Mouse (Mus musculus): ENCODE measurements at regions not wholly inside any gene's neighbourhood (a gene's known extent, or its start where the extent isn't known, plus 50 kb on each side); places are given as distances from the start of the nearest gene placed in this dataset.

- H3K4me3 ChIP-seq (replicated peaks; ENCODE audit: low read depth, low read length), result no peak overlapping the region
- no peaks in the 10 kb centered on the region for H3K4me1 ChIP-seq (ENCODE audit: control insufficient read depth, insufficient read depth, low read length)
- no peaks in the 10 kb centered on the region for H3K9me3 ChIP-seq (ENCODE audit: control insufficient read depth, low read length)
- no peak overlapping the region for H3K9ac ChIP-seq (replicated peaks; ENCODE audit: low read length)
- H3K27me3 ChIP-seq (ENCODE audit: control insufficient read depth, insufficient read depth, low read length), result no peaks in the 10 kb centered on the region
- WGBS, result 83% methylated on average over 7 of the region's 7 CpGs
- no peak for ATAC-seq (ENCODE audit: low FRiP score, low TSS enrichment)
- H3K27ac ChIP-seq (replicated peaks; ENCODE audit: low read depth, low read length), result no peak overlapping the region
- H3K36me3 ChIP-seq (ENCODE audit: control insufficient read depth, insufficient read depth, low read length), result no peaks in the 10 kb centered on the region
- DNase-seq, result no peak
- no peak overlapping the region for H3K4me2 ChIP-seq (ENCODE audit: low read length)
These were observed 51.3 kb upstream of the Serbp1 start for GRCm38 (mm10) chr6:67186537-67187274.

- no peak overlapping the region for H3K27ac ChIP-seq (replicated peaks; ENCODE audit: low read depth, low read length)
- ATAC-seq (ENCODE audit: low FRiP score, low TSS enrichment), result no peak
- H3K9ac ChIP-seq (replicated peaks; ENCODE audit: low read length), result no peak overlapping the region
- H3K9me3 ChIP-seq (ENCODE audit: control insufficient read depth, low read length), result no peaks in the 10 kb centered on the region
- no peaks in the 10 kb centered on the region for H3K4me1 ChIP-seq (ENCODE audit: control insufficient read depth, insufficient read depth, low read length)
- H3K27me3 ChIP-seq (ENCODE audit: control insufficient read depth, insufficient read depth, low read length), result no peaks in the 10 kb centered on the region
- 96% methylated on average over 2 of the region's 2 CpGs for WGBS
- H3K36me3 ChIP-seq (ENCODE audit: control insufficient read depth, insufficient read depth, low read length), result no peaks in the 10 kb centered on the region
- H3K4me2 ChIP-seq (ENCODE audit: low read length), result no peak overlapping the region
- no peak for DNase-seq
- no peak overlapping the region for H3K4me3 ChIP-seq (replicated peaks; ENCODE audit: low read depth, low read length)
These were observed 53.3 kb upstream of the Serbp1 start for GRCm38 (mm10) chr6:67184662-67185061.

GRCm38 (mm10) chr6:67183481-67184215 is 54.3 kb upstream of the Serbp1 start:
- no peak overlapping the region for H3K4me2 ChIP-seq (ENCODE audit: low read length)
- 86% methylated on average over 15 of the region's 15 CpGs for WGBS
- H3K27me3 ChIP-seq (ENCODE audit: control insufficient read depth, insufficient read depth, low read length), result no peaks in the 10 kb centered on the region
- H3K9ac ChIP-seq (replicated peaks; ENCODE audit: low read length), result no peak overlapping the region
- no peaks in the 10 kb centered on the region for H3K36me3 ChIP-seq (ENCODE audit: control insufficient read depth, insufficient read depth, low read length)
- H3K27ac ChIP-seq (replicated peaks; ENCODE audit: low read depth, low read length), result no peak overlapping the region
- H3K4me3 ChIP-seq (replicated peaks; ENCODE audit: low read depth, low read length), result no peak overlapping the region
- H3K9me3 ChIP-seq (ENCODE audit: control insufficient read depth, low read length), result no peaks in the 10 kb centered on the region
- DNase-seq, result no peak
- ATAC-seq (ENCODE audit: low FRiP score, low TSS enrichment), result no peak
- H3K4me1 ChIP-seq (ENCODE audit: control insufficient read depth, insufficient read depth, low read length), result no peaks in the 10 kb centered on the region

- H3K9ac ChIP-seq (replicated peaks; ENCODE audit: low read length), result no peak overlapping the region
- WGBS, result 95% methylated on average over 2 of the region's 2 CpGs
These were observed 55.5 kb upstream of the Serbp1 start for GRCm38 (mm10) chr6:67182453-67182852.

GRCm38 (mm10) chr6:67181459-67181858 is 56.5 kb upstream of the Serbp1 start:
- Histone ChIP-seq H3K9ac (replicated peaks; ENCODE audit: low read length) (no peak overlapping the region), H3K4me1 (ENCODE audit: control insufficient read depth, insufficient read depth, low read length) (no peaks in the 10 kb centered on the region), H3K27me3 (ENCODE audit: control insufficient read depth, insufficient read depth, low read length) (no peaks in the 10 kb centered on the region), H3K36me3 (ENCODE audit: control insufficient read depth, insufficient read depth, low read length) (no peaks in the 10 kb centered on the region), H3K4me3 (replicated peaks; ENCODE audit: low read depth, low read length) (no peak overlapping the region), H3K9me3 (ENCODE audit: control insufficient read depth, low read length) (no peaks in the 10 kb centered on the region), H3K4me2 (ENCODE audit: low read length) (no peak overlapping the region), H3K27ac (replicated peaks; ENCODE audit: low read depth, low read length) (no peak overlapping the region)
- no peak for DNase-seq
- 89% methylated on average over 4 of the region's 4 CpGs for WGBS
- no peak for ATAC-seq (ENCODE audit: low FRiP score, low TSS enrichment)

More at GRCm38 (mm10) chr6:67182453-67182852, 55.5 kb upstream of the Serbp1 start:
- ATAC-seq (ENCODE audit: low FRiP score, low TSS enrichment), result no peak
- Histone ChIP-seq H3K36me3 (ENCODE audit: control insufficient read depth, insufficient read depth, low read length) (no peaks in the 10 kb centered on the region), H3K9me3 (ENCODE audit: control insufficient read depth, low read length) (no peaks in the 10 kb centered on the region), H3K27me3 (ENCODE audit: control insufficient read depth, insufficient read depth, low read length) (no peaks in the 10 kb centered on the region), H3K4me3 (replicated peaks; ENCODE audit: low read depth, low read length) (no peak overlapping the region), H3K4me1 (ENCODE audit: control insufficient read depth, insufficient read depth, low read length) (no peaks in the 10 kb centered on the region), H3K4me2 (ENCODE audit: low read length) (no peak overlapping the region), H3K27ac (replicated peaks; ENCODE audit: low read depth, low read length) (no peak overlapping the region)
- DNase-seq, result no peak

GRCm38 (mm10) chr6:67179416-67179815 is 58.6 kb upstream of the Serbp1 start:
- no peaks in the 10 kb centered on the region for H3K4me1 ChIP-seq (ENCODE audit: control insufficient read depth, insufficient read depth, low read length)
- H3K27ac ChIP-seq (replicated peaks; ENCODE audit: low read depth, low read length), result no peak overlapping the region
- no peaks in the 10 kb centered on the region for H3K36me3 ChIP-seq (ENCODE audit: control insufficient read depth, insufficient read depth, low read length)
- no peaks in the 10 kb centered on the region for H3K9me3 ChIP-seq (ENCODE audit: control insufficient read depth, low read length)
- DNase-seq (no peak), ATAC-seq (ENCODE audit: low FRiP score, low TSS enrichment) (no peak)
- H3K9ac ChIP-seq (replicated peaks; ENCODE audit: low read length), result no peak overlapping the region
- WGBS, result 82% methylated on average over 7 of the region's 7 CpGs
- no peak overlapping the region for H3K4me3 ChIP-seq (replicated peaks; ENCODE audit: low read depth, low read length)
- no peak overlapping the region for H3K4me2 ChIP-seq (ENCODE audit: low read length)
- no peaks in the 10 kb centered on the region for H3K27me3 ChIP-seq (ENCODE audit: control insufficient read depth, insufficient read depth, low read length)

GRCm38 (mm10) chr6:67178531-67178930 is 59.4 kb upstream of the Serbp1 start:
- H3K4me1 ChIP-seq (ENCODE audit: control insufficient read depth, insufficient read depth, low read length), result no peaks in the 10 kb centered on the region
- H3K27ac ChIP-seq (replicated peaks; ENCODE audit: low read depth, low read length), result no peak overlapping the region
- H3K9ac ChIP-seq (replicated peaks; ENCODE audit: low read length), result no peak overlapping the region
- H3K9me3 ChIP-seq (ENCODE audit: control insufficient read depth, low read length), result no peaks in the 10 kb centered on the region
- no peak overlapping the region for H3K4me3 ChIP-seq (replicated peaks; ENCODE audit: low read depth, low read length)
- H3K36me3 ChIP-seq (ENCODE audit: control insufficient read depth, insufficient read depth, low read length), result no peaks in the 10 kb centered on the region
- 83% methylated on average over 4 of the region's 4 CpGs for WGBS
- ATAC-seq (ENCODE audit: low FRiP score, low TSS enrichment) (no peak), DNase-seq (no peak)
- H3K4me2 ChIP-seq (ENCODE audit: low read length), result no peak overlapping the region
- H3K27me3 ChIP-seq (ENCODE audit: control insufficient read depth, insufficient read depth, low read length), result no peaks in the 10 kb centered on the region

- Histone ChIP-seq H3K9me3 (ENCODE audit: control insufficient read depth, low read length) (no peaks in the 10 kb centered on the region), H3K4me3 (replicated peaks; ENCODE audit: low read depth, low read length) (no peak overlapping the region), H3K4me1 (ENCODE audit: control insufficient read depth, insufficient read depth, low read length) (no peaks in the 10 kb centered on the region), H3K36me3 (ENCODE audit: control insufficient read depth, insufficient read depth, low read length) (no peaks in the 10 kb centered on the region), H3K27me3 (ENCODE audit: control insufficient read depth, insufficient read depth, low read length) (no peaks in the 10 kb centered on the region), H3K4me2 (ENCODE audit: low read length) (no peak overlapping the region), H3K27ac (replicated peaks; ENCODE audit: low read depth, low read length) (no peak overlapping the region), H3K9ac (replicated peaks; ENCODE audit: low read length) (no peak overlapping the region)
- WGBS, result 71% methylated on average over 1 of the region's 1 CpGs
- ATAC-seq (ENCODE audit: low FRiP score, low TSS enrichment) (no peak), DNase-seq (no peak)
These were observed 59.9 kb upstream of the Serbp1 start for GRCm38 (mm10) chr6:67178101-67178500.

- WGBS, result 92% methylated on average over 5 of the region's 5 CpGs
- DNase-seq, result no peak
- Histone ChIP-seq H3K9me3 (ENCODE audit: control insufficient read depth, low read length) (no peaks in the 10 kb centered on the region), H3K27ac (replicated peaks; ENCODE audit: low read depth, low read length) (no peak overlapping the region), H3K9ac (replicated peaks; ENCODE audit: low read length) (no peak overlapping the region), H3K4me2 (ENCODE audit: low read length) (no peak overlapping the region), H3K27me3 (ENCODE audit: control insufficient read depth, insufficient read depth, low read length) (no peaks in the 10 kb centered on the region), H3K36me3 (ENCODE audit: control insufficient read depth, insufficient read depth, low read length) (no peaks in the 10 kb centered on the region), H3K4me1 (ENCODE audit: control insufficient read depth, insufficient read depth, low read length) (no peaks in the 10 kb centered on the region), H3K4me3 (replicated peaks; ENCODE audit: low read depth, low read length) (no peak overlapping the region)
- ATAC-seq (ENCODE audit: low FRiP score, low TSS enrichment), result no peak
These were observed 67.4 kb upstream of the Serbp1 start for GRCm38 (mm10) chr6:67170674-67170946.

Measured in midbrain, embryonic 14.5 days (tissue).